Mouse (Mus musculus): Measurements from ENCODE around the gene Cpsf6.

Gene Cpsf6

DNA sequence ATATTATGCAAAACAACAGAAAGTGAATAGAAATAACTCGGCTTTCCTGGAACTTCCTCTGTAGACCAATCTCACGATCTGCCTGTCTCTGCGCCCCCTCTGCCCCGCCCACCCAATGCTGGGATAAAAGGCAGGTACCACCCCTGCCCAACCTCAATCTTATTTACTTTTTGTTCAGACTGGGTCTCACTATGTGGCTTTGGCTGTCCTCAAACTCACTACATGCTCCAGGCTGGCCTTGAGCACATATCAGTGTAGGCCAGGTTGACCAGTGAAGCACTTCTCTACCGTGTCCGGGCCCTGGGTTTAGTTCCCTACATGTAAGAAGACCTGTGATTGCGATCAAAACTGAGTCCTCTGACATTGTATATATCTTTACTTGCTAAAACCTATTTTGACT, 40.6 kb downstream of the Cpsf6 start:
- DNase-seq (ENCODE audit: low read depth, low spot score) = no peak

DNA sequence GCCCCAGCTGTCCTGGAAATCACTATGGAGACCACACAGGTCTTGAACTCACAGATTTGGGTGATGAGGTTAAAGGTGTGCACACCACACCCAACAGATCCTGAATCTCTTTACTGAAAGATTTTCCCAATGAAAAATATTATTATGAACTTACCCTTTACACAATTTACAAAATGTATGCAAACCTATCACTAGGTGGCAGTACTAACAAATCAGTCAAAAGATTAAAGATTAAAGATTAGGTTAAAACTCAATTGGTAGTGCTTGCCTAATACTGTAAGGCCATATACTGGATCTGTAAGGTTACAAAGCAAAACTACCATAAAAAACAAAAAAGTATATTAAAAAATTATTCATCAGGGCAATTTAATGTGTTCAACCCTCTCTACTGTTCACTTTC, 41.9 kb downstream of the Cpsf6 start:
- no peak for DNase-seq (ENCODE audit: low read depth, low spot score)

GRCm38 (mm10) chr10:117335649-117336048, 44.2 kb downstream of the Cpsf6 start:
- DNase-seq (ENCODE audit: low read depth, low spot score) = no peak

- peak; percentile 38 for DNase-seq (ENCODE audit: low read depth, low spot score)
These were observed 49.3 kb downstream of the Cpsf6 start for GRCm38 (mm10) chr10:117330521-117330920.

GRCm38 (mm10) chr10:117323782-117324181, 56.0 kb downstream of the Cpsf6 start:
- DNase-seq (ENCODE audit: low read depth, low spot score) = no peak

DNA sequence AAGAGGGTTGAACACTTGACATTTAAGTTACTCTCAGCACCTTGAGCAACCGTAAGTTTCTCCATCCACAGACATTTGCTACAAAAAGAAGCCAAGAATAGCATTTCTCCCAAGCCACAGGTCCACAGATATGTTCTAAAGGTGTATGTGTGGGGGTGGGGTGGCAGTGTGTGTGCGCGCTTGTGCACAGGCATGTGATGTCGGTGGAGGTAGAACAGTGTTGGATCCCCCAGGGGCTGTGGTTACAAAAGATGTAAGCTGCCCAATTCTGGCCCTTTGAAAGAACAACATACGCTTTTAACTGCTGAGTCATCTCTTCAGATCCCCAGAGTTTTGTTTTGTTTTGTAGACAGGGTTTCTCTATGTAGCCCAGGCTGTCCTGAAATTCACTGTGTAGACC, 57.2 kb downstream of the Cpsf6 start:
- no peak for DNase-seq (ENCODE audit: low read depth, low spot score)

DNA sequence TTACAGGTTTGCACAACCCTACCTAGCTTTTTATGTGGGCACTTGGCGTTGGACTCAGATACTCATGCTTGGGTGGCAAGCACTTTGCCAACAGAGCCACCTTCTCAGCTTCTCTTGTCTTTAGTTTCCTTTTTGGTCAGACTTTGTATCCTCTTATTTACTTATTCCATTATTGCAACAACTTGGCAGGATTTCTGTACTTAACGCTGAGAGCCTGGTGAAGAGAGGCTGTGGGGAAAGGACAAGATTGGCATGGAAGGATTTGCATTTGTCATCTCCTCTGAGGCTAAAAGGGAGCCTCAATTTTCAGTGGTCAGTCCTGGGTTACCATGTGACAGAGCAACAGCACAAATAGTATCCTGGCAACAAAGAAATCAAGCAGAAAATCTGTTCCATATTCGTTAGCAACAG, 59.2 kb downstream of the Cpsf6 start:
- DNase-seq (ENCODE audit: low read depth, low spot score) = no peak

- DNase-seq (ENCODE audit: low read depth, low spot score) = no peak
These were observed 63.4 kb downstream of the Cpsf6 start for GRCm38 (mm10) chr10:117316391-117316790.

DNA sequence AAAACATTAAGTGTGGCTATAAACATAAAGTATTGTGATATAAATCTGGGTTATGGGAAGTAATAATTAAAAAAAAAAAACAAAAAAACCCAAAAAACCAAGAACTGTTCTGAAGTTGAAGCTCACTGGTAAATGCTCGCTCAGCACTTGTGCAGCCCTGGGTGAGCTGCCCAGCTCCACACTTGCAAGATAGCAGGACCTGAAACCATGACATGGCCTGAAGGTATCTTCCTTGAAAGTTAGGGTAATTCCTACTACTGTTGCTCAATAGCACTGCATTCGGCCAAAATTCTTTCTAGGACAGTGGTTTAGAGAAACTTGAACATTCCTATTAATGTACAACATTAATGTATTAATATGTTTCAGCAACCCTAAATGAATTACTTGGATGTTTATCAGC, 66.7 kb downstream of the Cpsf6 start:
- no peak for DNase-seq (ENCODE audit: low read depth, low spot score)

DNA sequence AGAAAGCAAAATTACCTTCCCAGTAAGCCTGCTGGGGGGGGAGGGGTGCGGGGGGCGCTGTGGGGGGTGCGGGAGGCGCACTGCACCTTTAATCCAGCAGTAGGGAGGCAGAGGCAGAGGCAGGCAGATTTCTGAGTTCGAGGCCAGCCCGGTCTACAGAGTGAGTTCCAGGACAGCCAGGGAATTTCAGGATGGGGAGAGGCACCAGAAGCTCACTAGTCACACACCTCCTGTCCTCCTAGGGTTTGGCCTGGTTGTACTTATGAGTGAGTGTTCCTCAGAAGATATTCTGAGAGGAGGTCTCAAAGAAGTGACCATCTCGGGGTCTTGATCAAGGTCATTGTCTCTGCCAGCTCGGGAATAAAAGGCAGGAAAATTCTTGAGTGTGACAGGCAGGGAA, 67.6 kb downstream of the Cpsf6 start:
- no peak for DNase-seq (ENCODE audit: low read depth, low spot score)

DNA sequence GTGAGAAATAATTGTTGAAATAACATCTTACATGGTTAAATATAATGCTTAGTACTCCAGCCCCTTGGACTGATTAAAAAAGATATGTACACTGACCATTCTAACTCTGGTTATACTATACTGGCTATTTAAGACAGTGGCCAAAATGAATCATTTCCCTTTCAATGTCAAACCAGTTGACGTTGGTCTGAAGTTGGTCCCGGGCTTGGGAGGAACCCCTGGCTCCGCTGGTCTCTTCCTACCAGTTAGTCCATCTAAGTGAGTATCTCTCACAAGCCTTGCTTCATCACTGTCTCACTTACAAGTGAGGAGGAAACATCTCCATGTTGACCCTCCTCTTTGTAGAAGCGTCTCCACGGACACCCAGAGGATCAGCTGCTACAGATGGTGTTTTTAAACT, 75.4 kb downstream of the Cpsf6 start:
- no peak for DNase-seq (ENCODE audit: low read depth, low spot score)

GRCm38 (mm10) chr10:117301688-117302087, 78.1 kb downstream of the Cpsf6 start:
- no peak for DNase-seq (ENCODE audit: low read depth, low spot score)

DNA sequence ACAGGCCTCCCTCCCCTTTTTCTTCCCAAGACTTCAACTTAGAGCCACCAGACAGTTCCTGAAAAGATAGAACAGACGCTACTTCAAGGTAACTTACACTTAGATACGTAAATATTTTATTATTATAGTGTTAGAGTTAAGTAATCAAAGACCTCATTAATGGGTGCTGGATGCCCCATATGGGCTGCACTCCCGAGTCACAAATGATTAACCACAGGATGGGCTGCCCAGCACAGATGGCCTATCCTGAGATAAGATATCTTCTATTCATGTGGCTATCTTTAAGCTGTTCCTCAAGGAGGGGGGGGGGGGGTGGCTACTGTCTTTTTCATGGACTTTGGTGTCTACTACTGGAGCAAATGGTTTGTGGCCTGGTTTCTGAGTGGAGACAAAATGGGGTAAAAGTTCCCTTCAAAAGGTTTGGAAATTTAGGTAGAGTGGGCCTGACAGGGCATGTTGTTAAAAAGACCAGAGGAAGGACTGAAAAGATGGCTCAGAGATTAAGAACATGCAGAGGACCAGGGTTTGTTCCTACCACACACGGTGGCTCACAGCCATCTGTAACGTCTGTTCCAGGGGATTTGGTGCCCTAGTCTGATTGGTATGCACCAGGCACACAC, 79.8 kb downstream of the Cpsf6 start:
- DNase-seq (ENCODE audit: low read depth, low spot score) = no peak

DNA sequence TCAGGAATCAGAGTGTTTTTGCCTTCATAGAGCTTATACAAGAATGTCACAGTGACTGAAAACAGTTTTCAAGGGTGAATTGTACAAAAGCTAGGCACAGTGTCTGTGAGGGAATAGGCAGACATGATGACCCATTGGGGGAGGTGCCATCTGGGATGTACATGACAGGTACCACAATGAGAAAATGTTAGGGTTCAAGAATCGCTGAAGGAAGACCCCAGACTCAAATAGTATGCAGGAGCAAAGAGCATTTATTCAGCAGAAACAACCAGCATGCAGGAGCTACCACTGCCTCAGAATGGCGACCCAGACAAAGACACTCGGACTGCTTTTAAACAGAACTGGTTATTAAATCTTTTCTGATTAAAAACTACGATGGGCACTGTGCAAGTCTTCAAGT, 80.7 kb downstream of the Cpsf6 start:
- no peak for DNase-seq (ENCODE audit: low read depth, low spot score)

DNA sequence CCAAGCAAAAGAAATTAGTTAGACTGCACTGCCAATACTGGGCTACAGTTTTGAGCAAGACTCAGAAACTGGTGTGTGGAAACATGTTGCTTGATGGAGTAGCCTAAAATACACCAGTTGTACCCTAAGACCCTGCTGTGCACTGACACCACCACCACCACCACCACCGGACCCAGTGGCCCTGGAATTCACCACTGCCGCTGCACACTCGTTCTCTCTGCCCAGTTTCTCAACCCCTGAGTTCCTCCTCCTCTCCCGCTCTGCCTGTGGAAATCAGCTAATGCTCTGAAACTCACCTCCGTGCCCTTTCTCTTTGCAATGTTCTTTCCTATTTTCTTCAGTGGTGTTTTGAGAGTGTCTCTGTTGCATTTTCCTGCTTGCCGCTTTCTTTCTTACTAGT, 81.5 kb downstream of the Cpsf6 start:
- no peak for DNase-seq (ENCODE audit: low read depth, low spot score)
